Mouse (Mus musculus) heart, postnatal 0 days (tissue): ENCODE measurements at regions not wholly inside any gene's neighbourhood (a gene's known extent, or its start where the extent isn't known, plus 50 kb on each side); places are given as distances from the start of the nearest gene placed in this dataset.

Experiments used
- ATAC-seq: fragments of 200-750 bp; cut with Nextera tagmentation; 2 replicates; pipeline ENCODE4 v1.8.0; 2017; ENCODE audit warnings: low read depth, moderate number of reproducible peaks, moderate library complexity; ENCODE audit not compliant: insufficient read depth
- DNase-seq: peaks from one replicate; pipeline ENCODE4 v3.0.0-alpha.2; 2016; ENCODE audit warnings: low spot score
- H3K27ac ChIP-seq: fragments of 300-500 bp; sonication (generic); 2 replicates; pipeline ENCODE4 v1.5.1; 2014; ENCODE audit warnings: low read depth, mild to moderate bottlenecking
- H3K27me3 ChIP-seq: fragments of 300-500 bp; sonication (generic); 2 replicates; pipeline ENCODE4 v1.6.1; 2014; ENCODE audit warnings: low read length, mixed read lengths; ENCODE audit not compliant: control insufficient read depth, insufficient read depth
- H3K36me3 ChIP-seq: fragments of 300-500 bp; sonication (generic); replicated peaks from 2 replicates; pipeline ENCODE4 v1.6.1; 2014; ENCODE audit warnings: low read length, mixed read lengths; ENCODE audit not compliant: control insufficient read depth, insufficient read depth
- H3K4me1 ChIP-seq: fragments of 300-500 bp; sonication (generic); 2 replicates; pipeline ENCODE4 v1.6.1; 2014; ENCODE audit warnings: antibody characterized with exemption; ENCODE audit not compliant: control insufficient read depth, insufficient read depth
- H3K4me2 ChIP-seq: fragments of 300-500 bp; sonication (generic); 2 replicates; pipeline ENCODE4 v1.6.1; 2014; ENCODE audit warnings: low read depth, mild to moderate bottlenecking, low read length, moderate library complexity
- H3K4me3 ChIP-seq: fragments of 300-500 bp; sonication (generic); 2 replicates; pipeline ENCODE4 v1.5.1; 2014; ENCODE audit warnings: low read depth, low read length
- H3K9ac ChIP-seq: fragments of 300-500 bp; sonication (generic); replicated peaks from 2 replicates; pipeline ENCODE4 v1.6.1; 2014; ENCODE audit warnings: low read depth, low read length, mixed read lengths
- H3K9me3 ChIP-seq: fragments of 300-500 bp; sonication (generic); replicated peaks from 2 replicates; pipeline ENCODE4 v1.6.1; 2016; ENCODE audit warnings: low read length; ENCODE audit not compliant: control insufficient read depth
- CTCF ChIP-seq: IDR thresholded peaks from 2 replicates; pipeline ENCODE4 v1.5.1; 2016; ENCODE audit warnings: antibody characterized with exemption, control low read depth, low read depth
- EP300 ChIP-seq: IDR thresholded peaks from 2 replicates; pipeline ENCODE4 v1.6.1; 2016; ENCODE audit warnings: antibody characterized with exemption, low read depth
- WGBS: fragments of 180-500 bp; shearing (Covaris S2); extraction: QIAGEN DNeasy Blood & Tissue Kit; methylation state at CpG from one replicate; pipeline ENCODE4 v1.1.7; 2014; 5-methylcytosine and 5-hydroxymethylcytosine counted together

GRCm38 (mm10) chr6:60555590-60556235, 273.9 kb downstream of the Snca start:
- Histone ChIP-seq H3K4me3 (no peak overlapping the region), H3K9me3 (no peaks in the 10 kb centered on the region; the same call in 1 of the 2 replicates), H3K36me3 (no peaks in the 10 kb centered on the region), H3K9ac (no peak overlapping the region), H3K27me3 (no peaks in the 10 kb centered on the region), H3K27ac (no peak overlapping the region), H3K4me2 (0 out of 2 replicates have a peak overlapping the region, but pooled peaks have one; percentile 28), H3K4me1 (no peaks in the 10 kb centered on the region)
- WGBS, result 35% methylated on average over 9 of the region's 9 CpGs
- peak; percentile 13 for DNase-seq
- ATAC-seq, result no peak; the same call in 1 of the 2 replicates
- TF ChIP-seq EP300 (no peak), CTCF (peak; percentile 58)
